Mouse (Mus musculus): ENCODE results near the gene Scarb1. TPM values are rescaled to one million over a fixed set of nuclear protein-coding genes. Genes with fewer than 3 reads are reported as not detected.

The Scarb1 gene
- polyA plus RNA-seq, 1 experiment, result 76.0 TPM

- TF ChIP-seq POLR2A (IDR thresholded peaks at IDR 0.05; ENCODE audit: low read depth, low read length) (no peak), CTCF (IDR thresholded peaks at IDR 0.05; ENCODE audit: extremely low read depth, insufficient read depth, insufficient read length, insufficient replicate concordance) (no peak)
Observed at GRCm38 (mm10) chr5:125352781-125353294, 11.9 kb upstream of the Scarb1 start.

GRCm38 (mm10) chr5:125351939-125352338 lies 11.0 kb upstream of the Scarb1 start:
- Histone ChIP-seq H3K36me3 (ENCODE audit: control insufficient read depth, insufficient read depth, low read length) (no peaks in the 10 kb centered on the region), H3K27ac (ENCODE audit: insufficient read depth, low read length) (no peak overlapping the region; the same call in 1 of the 2 replicates), H3K4me3 (ENCODE audit: extremely low read depth, insufficient read depth, insufficient read length) (no peak overlapping the region), H3K4me1 (ENCODE audit: control insufficient read depth, insufficient read depth, insufficient read length) (peaks cover 6% of the 10 kb centered on the region; the same call in 1 of the 2 replicates), H3K27me3 (ENCODE audit: control insufficient read depth, insufficient read depth, low read length) (no peaks in the 10 kb centered on the region)
- WGBS, result 30% methylated on average over 5 of the region's 5 CpGs
- peak in 1 of 2 experiments; percentile 25 for DNase-seq (ENCODE audit: low read depth in 1 of 2, low spot score in 2 of 2)
- no peak for TF ChIP-seq POLR2A (IDR thresholded peaks at IDR 0.05; ENCODE audit: low read depth, low read length)
- TF ChIP-seq CTCF (IDR thresholded peaks at IDR 0.05; ENCODE audit: extremely low read depth, insufficient read depth, insufficient read length, insufficient replicate concordance), result no peak

More at GRCm38 (mm10) chr5:125352781-125353294, 11.9 kb upstream of the Scarb1 start:
- Histone ChIP-seq H3K4me3 (ENCODE audit: extremely low read depth, insufficient read depth, insufficient read length) (no peak overlapping the region), H3K36me3 (ENCODE audit: control insufficient read depth, insufficient read depth, low read length) (no peaks in the 10 kb centered on the region), H3K27me3 (ENCODE audit: control insufficient read depth, insufficient read depth, low read length) (no peaks in the 10 kb centered on the region), H3K27ac (ENCODE audit: insufficient read depth, low read length) (no peak overlapping the region), H3K4me1 (ENCODE audit: control insufficient read depth, insufficient read depth, insufficient read length) (peaks cover 9% of the 10 kb centered on the region; the same call in 1 of the 2 replicates)
- 69% methylated on average over 5 of the region's 5 CpGs for WGBS
- no peak for DNase-seq (ENCODE audit: low read depth in 1 of 2, low spot score in 2 of 2)

GRCm38 (mm10) chr5:125351057-125351456 lies 10.2 kb upstream of the Scarb1 start:
- WGBS, result 87% methylated on average over 8 of the region's 8 CpGs
- Histone ChIP-seq H3K4me3 (ENCODE audit: extremely low read depth, insufficient read depth, insufficient read length) (no peak overlapping the region), H3K27me3 (ENCODE audit: control insufficient read depth, insufficient read depth, low read length) (no peaks in the 10 kb centered on the region), H3K27ac (ENCODE audit: insufficient read depth, low read length) (no peak overlapping the region), H3K4me1 (ENCODE audit: control insufficient read depth, insufficient read depth, insufficient read length) (peaks cover 6% of the 10 kb centered on the region; the same call in 1 of the 2 replicates), H3K36me3 (ENCODE audit: control insufficient read depth, insufficient read depth, low read length) (no peaks in the 10 kb centered on the region)
- TF ChIP-seq POLR2A (IDR thresholded peaks at IDR 0.05; ENCODE audit: low read depth, low read length), result no peak
- TF ChIP-seq CTCF (IDR thresholded peaks at IDR 0.05; ENCODE audit: extremely low read depth, insufficient read depth, insufficient read length, insufficient replicate concordance), result no peak
- DNase-seq (ENCODE audit: low read depth in 1 of 2, low spot score in 2 of 2), result no peak

- Histone ChIP-seq H3K4me3 (ENCODE audit: extremely low read depth, insufficient read depth, insufficient read length) (no peak overlapping the region), H3K27ac (ENCODE audit: insufficient read depth, low read length) (no peak overlapping the region), H3K36me3 (ENCODE audit: control insufficient read depth, insufficient read depth, low read length) (no peaks in the 10 kb centered on the region), H3K4me1 (ENCODE audit: control insufficient read depth, insufficient read depth, insufficient read length) (peaks cover 4% of the 10 kb centered on the region; the same call in 1 of the 2 replicates), H3K27me3 (ENCODE audit: control insufficient read depth, insufficient read depth, low read length) (no peaks in the 10 kb centered on the region)
- no peak for TF ChIP-seq POLR2A (IDR thresholded peaks at IDR 0.05; ENCODE audit: low read depth, low read length)
- no peak for TF ChIP-seq CTCF (IDR thresholded peaks at IDR 0.05; ENCODE audit: extremely low read depth, insufficient read depth, insufficient read length, insufficient replicate concordance)
- WGBS, result 94% methylated on average over 3 of the region's 3 CpGs
- DNase-seq (ENCODE audit: low read depth in 1 of 2, low spot score in 2 of 2), result no peak
Observed at GRCm38 (mm10) chr5:125349391-125349790, 8.5 kb upstream of the Scarb1 start.

GRCm38 (mm10) chr5:125348487-125348886 lies 7.6 kb upstream of the Scarb1 start:
- TF ChIP-seq CTCF (IDR thresholded peaks at IDR 0.05; ENCODE audit: extremely low read depth, insufficient read depth, insufficient read length, insufficient replicate concordance), result peak; percentile 70; the same call in 1 of the 2 replicates
- no peak for TF ChIP-seq POLR2A (IDR thresholded peaks at IDR 0.05; ENCODE audit: low read depth, low read length)
- 51% methylated on average over 8 of the region's 8 CpGs for WGBS
- Histone ChIP-seq H3K4me3 (ENCODE audit: extremely low read depth, insufficient read depth, insufficient read length) (no peak overlapping the region), H3K27ac (ENCODE audit: insufficient read depth, low read length) (no peak overlapping the region), H3K4me1 (ENCODE audit: control insufficient read depth, insufficient read depth, insufficient read length) (peaks cover 4% of the 10 kb centered on the region; the same call in 1 of the 2 replicates), H3K36me3 (ENCODE audit: control insufficient read depth, insufficient read depth, low read length) (no peaks in the 10 kb centered on the region), H3K27me3 (ENCODE audit: control insufficient read depth, insufficient read depth, low read length) (no peaks in the 10 kb centered on the region)
- peak in 1 of 2 experiments; percentile 29 for DNase-seq (ENCODE audit: low read depth in 1 of 2, low spot score in 2 of 2)

GRCm38 (mm10) chr5:125348067-125348466 lies 7.2 kb upstream of the Scarb1 start:
- WGBS, result 69% methylated on average over 7 of the region's 7 CpGs
- TF ChIP-seq CTCF (IDR thresholded peaks at IDR 0.05; ENCODE audit: extremely low read depth, insufficient read depth, insufficient read length, insufficient replicate concordance) (no peak), POLR2A (IDR thresholded peaks at IDR 0.05; ENCODE audit: low read depth, low read length) (no peak)

GRCm38 (mm10) chr5:125344296-125344695 lies 3.4 kb upstream of the Scarb1 start:
- WGBS, result 88% methylated on average over 6 of the region's 6 CpGs
- no peak for TF ChIP-seq POLR2A (IDR thresholded peaks at IDR 0.05; ENCODE audit: low read depth, low read length)
- TF ChIP-seq CTCF (IDR thresholded peaks at IDR 0.05; ENCODE audit: extremely low read depth, insufficient read depth, insufficient read length, insufficient replicate concordance), result no peak
- H3K27me3 ChIP-seq (ENCODE audit: control insufficient read depth, insufficient read depth, low read length), result no peaks in the 10 kb centered on the region

More at GRCm38 (mm10) chr5:125348067-125348466, 7.2 kb upstream of the Scarb1 start:
- DNase-seq (ENCODE audit: low read depth in 1 of 2, low spot score in 2 of 2), result no peak
- Histone ChIP-seq H3K4me3 (ENCODE audit: extremely low read depth, insufficient read depth, insufficient read length) (no peak overlapping the region), H3K36me3 (ENCODE audit: control insufficient read depth, insufficient read depth, low read length) (no peaks in the 10 kb centered on the region), H3K27me3 (ENCODE audit: control insufficient read depth, insufficient read depth, low read length) (no peaks in the 10 kb centered on the region), H3K27ac (ENCODE audit: insufficient read depth, low read length) (no peak overlapping the region), H3K4me1 (ENCODE audit: control insufficient read depth, insufficient read depth, insufficient read length) (peaks cover 4% of the 10 kb centered on the region; the same call in 1 of the 2 replicates)

More at GRCm38 (mm10) chr5:125344296-125344695, 3.4 kb upstream of the Scarb1 start:
- H3K4me3 ChIP-seq (ENCODE audit: extremely low read depth, insufficient read depth, insufficient read length), result no peak overlapping the region
- 0 out of 2 replicates have a peak, but pooled peaks cover 3% of the 10 kb centered on the region for H3K4me1 ChIP-seq (ENCODE audit: control insufficient read depth, insufficient read depth, insufficient read length)
- no peaks in the 10 kb centered on the region for H3K36me3 ChIP-seq (ENCODE audit: control insufficient read depth, insufficient read depth, low read length)
- no peak for DNase-seq (ENCODE audit: low read depth in 1 of 2, low spot score in 2 of 2)
- no peak overlapping the region for H3K27ac ChIP-seq (ENCODE audit: insufficient read depth, low read length)

Measured in spleen, adult 2 months (tissue).